In genomic region chr9:110684100-110684831, GRCm38 (mm10) we compare ENCODE assay signal across 8 mouse cellular contexts. TPM values are rescaled to one million over a fixed set of nuclear protein-coding genes. Genes with fewer than 3 reads are reported as not detected.
DNase-seq lines count a peak whose midpoint lies in the region; ATAC-seq and TF ChIP-seq lines count a peak whose summit lies in the region.

No protein-coding gene starts in this region.

- H3K9ac ChIP-seq in forebrain, postnatal 0 days, result peak overlapping the region; percentile 35; the same call in 1 of the 2 replicates
- H3K9ac ChIP-seq in midbrain, embryonic 15.5 days, result peak overlapping the region; percentile 2; the same call in 1 of the 2 replicates

- WGBS in forebrain, postnatal 0 days, result 25% methylated on average over 6 of the region's 6 CpGs
- WGBS in midbrain, embryonic 15.5 days, result 44% methylated on average over 6 of the region's 6 CpGs

- H3K36me3 ChIP-seq in forebrain, postnatal 0 days (ENCODE audit: insufficient read depth), result no peaks in the 10 kb centered on the region
- no peaks in the 10 kb centered on the region for H3K36me3 ChIP-seq in midbrain, embryonic 15.5 days (replicated peaks)

- no peak for TF ChIP-seq CTCF in forebrain, postnatal 0 days (IDR thresholded peaks at IDR 0.05; ENCODE audit: low read depth)

- no peaks in the 10 kb centered on the region for H3K27me3 ChIP-seq in forebrain, postnatal 0 days (ENCODE audit: insufficient read depth, low read length)
- H3K27me3 ChIP-seq in midbrain, embryonic 15.5 days (replicated peaks), result no peaks in the 10 kb centered on the region

- no peak overlapping the region for H3K4me3 ChIP-seq in forebrain, postnatal 0 days (ENCODE audit: low read depth, low read length)
- H3K4me3 ChIP-seq in midbrain, embryonic 15.5 days, result no peak overlapping the region

- intact Hi-C loops in left cerebral cortex, postnatal 10 days (cut with DNase I), result no loop called here

- H3K9me3 ChIP-seq in forebrain, postnatal 0 days (ENCODE audit: low read length), result no peaks in the 10 kb centered on the region
- H3K9me3 ChIP-seq in midbrain, embryonic 15.5 days, result no peaks in the 10 kb centered on the region

- peak; percentile 49 for DNase-seq in Muller cell, postnatal 12 days (ENCODE audit: inconsistent ontology term)
- DNase-seq in adrenal gland, postnatal 36 days, result peak; percentile 63 to 74
- peak; percentile 50 for DNase-seq in forebrain, postnatal 0 days
- peak; percentile 30 for DNase-seq in induced T-regulatory cell, adult 2 months (ENCODE audit: low read depth)
- DNase-seq in left cerebral cortex, postnatal 10 days (ENCODE audit: extremely low spot score in 1 of 2, low spot score in 2 of 2), result peak; percentile 55 to 86
- peak; percentile 68 to 75 for DNase-seq in urinary bladder, adult 18-20 months (ENCODE audit: low spot score in 2 of 2)
- no peak for DNase-seq in spleen, adult 12 weeks (ENCODE audit: low spot score)

- H3K4me2 ChIP-seq in forebrain, postnatal 0 days (ENCODE audit: low read depth), result no peak overlapping the region
- no peak overlapping the region for H3K4me2 ChIP-seq in midbrain, embryonic 15.5 days

- H3K27ac ChIP-seq in forebrain, postnatal 0 days (ENCODE audit: low read depth, low read length), result peak overlapping the region; percentile 40; the same call in 1 of the 2 replicates
- peak overlapping the region; percentile 60 for H3K27ac ChIP-seq in midbrain, embryonic 15.5 days

- no peak for ATAC-seq in forebrain, postnatal 0 days
- ATAC-seq in midbrain, embryonic 15.5 days (replicated peaks), result peak; percentile 49

- peaks cover 17% of the 10 kb centered on the region for H3K4me1 ChIP-seq in forebrain, postnatal 0 days (ENCODE audit: insufficient read depth)
- peaks cover 36% of the 10 kb centered on the region for H3K4me1 ChIP-seq in midbrain, embryonic 15.5 days

RNA-seq across cellular contexts. Expression of gene Ccdc12, which starts 28.0 kb away (rescaled TPM):
- total RNA-seq in adrenal gland, postnatal 36 days (2021), result 10 to 100 TPM; 61.3 to 64.7 TPM
- total RNA-seq in forebrain, postnatal 0 days (2014; rRNA removed), result 38.4 and 48.4 TPM in 2 replicates
- polyA plus RNA-seq in forebrain, postnatal 0 days (2015; fragmentation: Nextera tagmentation; extraction: Ambion mirVana), result 103 and 104 TPM in 2 replicates
- total RNA-seq in left cerebral cortex, postnatal 10 days (2021), result 10 to 100 TPM; 43.6 to 44.0 TPM
- 110 and 115 TPM in 2 replicates for polyA plus RNA-seq in midbrain, embryonic 15.5 days (2015; fragmentation: Nextera tagmentation; extraction: Ambion mirVana)

RNA-seq across cellular contexts. Expression of gene Nbeal2, which starts 30.3 kb away (rescaled TPM):
- 1 to 10 TPM; 7.2 to 8.1 TPM for total RNA-seq in adrenal gland, postnatal 36 days (2021)
- 6.1 and 17.6 TPM in 2 replicates for total RNA-seq in forebrain, postnatal 0 days (2014; rRNA removed)
- 1.1 and 2.0 TPM in 2 replicates for polyA plus RNA-seq in forebrain, postnatal 0 days (2015; fragmentation: Nextera tagmentation; extraction: Ambion mirVana)
- total RNA-seq in left cerebral cortex, postnatal 10 days (2021), result 10 to 100 TPM; 12.6 to 12.7 TPM
- 5.5 and 6.4 TPM in 2 replicates for polyA plus RNA-seq in midbrain, embryonic 15.5 days (2015; fragmentation: Nextera tagmentation; extraction: Ambion mirVana)

RNA-seq across cellular contexts. Expression of gene Myl3, which starts 57.4 kb away (rescaled TPM):
- total RNA-seq in adrenal gland, postnatal 36 days (2021), result 1 to 10 TPM; 1.8 to 2.2 TPM
- 0.69 and 0.76 TPM in 2 replicates for total RNA-seq in forebrain, postnatal 0 days (2014; rRNA removed)
- polyA plus RNA-seq in forebrain, postnatal 0 days (2015; fragmentation: Nextera tagmentation; extraction: Ambion mirVana), result 0.99 and 1.1 TPM in 2 replicates
- under 1 TPM; 0.39 to 0.56 TPM for total RNA-seq in left cerebral cortex, postnatal 10 days (2021)
- polyA plus RNA-seq in midbrain, embryonic 15.5 days (2015; fragmentation: Nextera tagmentation; extraction: Ambion mirVana), result 0.56 and 2.0 TPM in 2 replicates
